Mouse (Mus musculus) kidney, postnatal 36 days (tissue): Measurements from ENCODE around the gene Hspa4l.

Experiments used
- DNase-seq, 2 experiments: peaks; one replicate each; pipeline ENCODE4 v3.0.0; 2021 to 2022; ENCODE audit warnings: mixed read lengths in 2 of 2

Hspa4l gene

GRCm38 (mm10) chr3:40744024-40744835 is at the start of gene Hspa4l:
Hspa4l (plus strand) TSS chr3:40744495.
- no peak for DNase-seq

- DNase-seq = no peak
Observed at GRCm38 (mm10) chr3:40695162-40695561, 49.1 kb upstream of the Hspa4l start.

DNA sequence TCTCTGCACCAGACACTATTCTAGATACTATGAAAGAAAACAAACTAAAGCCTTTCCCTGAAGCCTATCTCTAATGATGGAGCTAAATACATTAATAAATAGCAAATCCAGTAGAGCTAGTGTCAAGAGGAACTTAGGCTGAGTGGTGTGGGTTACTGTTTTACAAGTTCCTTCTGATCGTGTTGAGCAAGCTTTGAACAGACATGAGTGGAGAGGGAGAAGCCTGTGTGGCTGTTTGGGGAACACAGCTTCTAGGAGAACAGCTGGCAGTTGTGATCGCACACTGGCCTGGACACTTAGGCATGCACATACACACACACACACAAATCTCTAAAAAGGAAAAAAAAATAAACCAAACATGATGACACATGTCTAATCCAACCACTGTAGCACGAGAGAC is 45.5 kb upstream of the Hspa4l start:
- no peak for DNase-seq

- DNase-seq = peak; percentile 62 to 64
Observed at GRCm38 (mm10) chr3:40704816-40705430, 39.4 kb upstream of the Hspa4l start.

DNA sequence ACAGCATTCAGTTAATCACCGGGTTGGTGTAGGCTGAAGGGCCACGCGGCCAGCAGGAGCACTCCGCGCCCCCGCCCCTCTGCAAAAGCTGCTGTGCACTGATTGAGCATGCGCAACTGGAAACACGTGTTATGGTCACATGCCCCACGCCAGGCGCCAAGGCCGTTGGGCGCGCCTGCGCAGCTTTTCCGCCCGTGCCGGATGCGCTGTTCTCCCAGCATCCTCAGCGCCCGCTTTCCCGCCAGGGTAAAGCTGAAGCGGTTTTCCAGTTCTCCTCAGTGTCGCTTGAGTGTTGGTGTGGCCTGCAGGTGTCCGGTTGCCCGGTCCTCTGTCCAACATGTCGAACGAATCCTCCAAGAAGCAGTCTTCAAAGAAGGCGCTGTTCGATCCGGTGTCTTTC is 35.6 kb upstream of the Hspa4l start, which contains the start of gene Slc25a31:
Gene Slc25a31 (plus strand): TSS at position 201 of the 400 bp plus-strand sequence.
- no peak for DNase-seq

DNA sequence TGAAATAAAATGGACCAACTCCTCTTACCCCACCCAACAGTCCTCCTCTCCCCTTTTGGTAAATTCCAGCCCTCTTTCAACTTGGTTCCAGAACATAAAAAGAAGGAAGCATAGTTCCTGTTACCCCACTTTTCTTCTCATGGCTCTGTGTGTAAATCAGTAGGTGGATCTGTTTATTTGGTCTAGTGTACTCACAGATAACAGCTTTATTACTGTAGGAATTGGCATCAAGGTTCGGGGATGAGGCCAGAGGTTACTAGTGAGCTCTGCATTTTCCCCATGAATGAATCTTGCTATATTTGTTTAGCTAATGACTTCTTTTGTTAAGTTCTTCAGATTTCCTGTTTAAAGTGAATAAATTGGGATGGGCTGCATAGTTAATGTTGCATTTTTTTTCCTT is 28.2 kb upstream of the Hspa4l start:
- DNase-seq = no peak

- DNase-seq = no peak
Observed at GRCm38 (mm10) chr3:40719022-40719421, 25.3 kb upstream of the Hspa4l start.

DNA sequence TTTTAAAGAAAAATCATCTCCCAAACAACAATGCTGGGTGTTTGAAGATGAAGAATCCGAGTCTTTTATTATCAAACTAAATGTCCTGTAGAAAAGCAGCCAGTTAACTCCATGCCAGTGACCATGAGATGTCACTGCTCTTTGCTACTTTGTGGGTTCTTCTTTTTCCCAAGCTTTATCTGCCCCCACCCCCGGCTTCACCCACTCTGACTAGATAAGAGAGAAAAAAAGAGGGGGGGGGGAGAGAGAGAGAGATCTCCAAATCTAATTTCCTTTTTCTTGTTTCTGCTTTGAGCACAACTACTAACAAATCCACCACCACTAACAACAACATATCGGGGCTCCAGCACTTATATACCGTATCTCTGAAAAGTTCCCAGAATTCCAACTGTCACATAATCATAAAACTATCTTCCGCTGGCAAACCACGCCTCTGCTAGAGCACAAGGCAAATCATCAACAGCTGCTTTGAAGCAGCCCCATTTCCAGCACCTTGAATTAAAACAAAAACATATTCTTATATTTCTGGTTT is 5.8 kb upstream of the Hspa4l start:
- DNase-seq = no peak

- peak; percentile 93 to 96 for DNase-seq
Observed at GRCm38 (mm10) chr3:40744836-40745660, 753 bp downstream of the Hspa4l start.

DNA sequence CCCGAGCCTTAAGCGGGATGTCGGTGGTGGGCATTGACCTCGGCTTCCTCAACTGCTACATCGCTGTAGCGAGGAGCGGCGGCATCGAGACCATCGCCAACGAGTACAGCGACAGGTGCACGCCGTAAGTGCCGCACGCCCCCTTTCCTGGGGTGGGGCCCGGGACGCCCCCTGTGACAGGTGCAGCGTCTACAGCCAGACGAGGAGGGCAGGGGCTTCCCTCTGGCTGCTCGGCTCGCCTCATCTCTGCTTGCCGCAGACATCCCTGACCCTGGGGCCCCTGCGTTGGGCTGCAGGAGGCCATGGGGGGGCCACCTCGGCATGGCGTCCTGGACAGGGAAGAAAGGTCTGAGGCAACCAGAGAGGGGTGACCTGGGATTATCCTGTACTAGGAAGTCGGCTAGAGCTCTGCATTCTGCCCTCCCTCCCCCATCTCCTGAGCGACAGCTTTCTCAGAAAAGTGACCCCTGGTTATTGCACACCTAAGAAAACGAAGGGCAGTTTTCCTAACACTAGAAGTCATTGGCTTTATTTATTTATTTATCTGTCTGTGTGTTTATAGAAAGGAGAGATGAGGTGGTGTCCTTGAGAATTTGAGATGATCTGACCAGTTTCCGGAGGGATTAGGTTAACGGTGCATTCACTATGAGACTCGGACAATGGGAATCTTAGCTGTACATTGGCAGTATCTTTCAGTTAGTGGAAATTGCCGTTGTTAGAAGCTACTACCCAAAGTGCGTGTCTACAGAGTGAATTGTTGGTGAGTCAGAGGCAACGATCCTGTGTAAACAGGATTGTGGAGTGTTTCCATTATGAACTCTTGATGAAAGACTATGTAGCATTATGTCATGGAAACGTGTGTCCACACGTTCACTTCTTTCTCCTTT is 1.6 kb downstream of the Hspa4l start:
- peak in 1 of 2 experiments; percentile 13 for DNase-seq

- no peak for DNase-seq
Observed at GRCm38 (mm10) chr3:40760746-40761145, 16.5 kb downstream of the Hspa4l start.

DNA sequence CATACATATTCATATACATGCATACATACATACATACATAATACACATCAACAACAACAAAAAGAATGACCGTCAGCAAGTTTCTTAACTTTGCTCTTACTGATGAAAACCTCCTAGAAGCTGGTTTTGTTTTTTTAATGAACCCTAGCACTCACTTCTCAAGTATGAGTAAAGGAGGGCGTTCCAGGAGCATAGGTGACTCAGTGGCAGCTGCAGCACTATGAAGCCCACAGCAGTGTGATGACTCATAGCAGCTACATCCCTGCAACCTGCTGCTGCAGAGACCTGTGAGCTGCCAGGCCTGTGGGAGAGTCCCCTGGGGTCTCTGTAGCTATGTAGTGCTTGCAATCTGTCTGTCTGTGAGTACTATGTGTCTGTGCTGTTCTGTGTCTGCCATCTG is 17.0 kb downstream of the Hspa4l start:
- no peak for DNase-seq

DNA sequence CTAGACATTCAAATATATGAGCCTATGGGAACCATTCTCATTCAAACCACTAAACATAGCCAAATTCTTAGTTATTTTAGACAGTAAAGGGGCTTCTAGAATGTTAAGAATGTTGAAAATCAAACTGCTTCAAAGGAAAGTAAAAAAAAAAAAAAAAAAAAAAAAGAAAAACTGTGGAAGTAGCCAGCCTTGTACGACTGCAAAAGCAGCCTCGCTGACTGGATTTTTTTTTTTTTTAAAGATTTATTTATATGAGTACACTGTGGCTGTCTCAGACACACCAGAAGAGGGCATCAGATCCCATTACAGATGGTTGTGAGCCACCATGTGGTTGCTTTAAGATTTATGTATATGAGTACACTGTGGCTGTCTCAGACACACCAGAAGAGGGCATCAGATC is 49.5 kb downstream of the Hspa4l start:
- DNase-seq = no peak

- no peak for DNase-seq
Observed at GRCm38 (mm10) chr3:40798054-40798453, 53.8 kb downstream of the Hspa4l start.

DNA sequence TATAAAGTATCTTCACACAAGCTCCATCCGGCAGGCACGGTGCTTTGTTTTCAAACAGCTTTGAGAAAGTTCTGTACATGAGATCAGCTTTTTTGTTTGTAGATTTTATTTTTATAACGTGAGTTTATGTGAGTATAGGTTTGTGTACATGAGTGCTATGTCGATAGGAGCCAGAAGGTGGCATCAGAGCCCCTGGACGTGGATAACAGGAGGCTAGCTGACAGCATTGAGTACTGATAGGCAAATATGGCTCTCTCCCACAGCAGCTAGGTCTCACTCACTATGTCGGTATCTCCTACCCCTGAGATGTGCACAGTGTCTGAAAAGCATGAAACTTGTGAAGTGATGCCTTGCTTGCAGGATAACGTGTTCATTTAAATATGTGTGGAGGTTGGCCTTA is 54.2 kb downstream of the Hspa4l start:
- DNase-seq = peak; percentile 62 to 81

- peak; percentile 98 to 99 for DNase-seq
Observed at GRCm38 (mm10) chr3:40799530-40800372, 55.5 kb downstream of the Hspa4l start, which contains the start of gene Plk4. Plk4 (plus strand) TSS chr3:40800019.

DNA sequence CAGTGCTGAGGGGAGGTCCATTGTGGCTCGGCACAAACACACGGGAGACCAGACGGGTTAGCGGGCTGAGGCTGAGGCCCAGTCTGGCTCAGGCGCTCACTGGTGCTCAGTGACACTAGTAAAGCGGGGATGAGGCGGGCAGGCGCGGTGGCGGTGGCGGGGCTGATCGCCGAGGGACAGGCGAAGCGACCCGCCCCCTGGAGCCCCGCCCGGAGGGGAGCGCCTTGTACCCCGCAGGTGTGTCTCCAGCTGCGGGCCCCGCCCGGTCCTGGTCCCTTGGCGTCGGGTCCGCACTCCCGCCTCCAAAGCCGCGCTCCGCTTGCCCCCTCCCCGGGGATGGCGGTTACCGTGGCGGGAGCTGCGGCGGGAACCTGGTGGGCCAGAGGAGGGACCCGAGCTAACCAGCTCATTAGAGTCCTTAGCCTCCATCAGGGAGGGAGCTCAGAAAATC is 56.1 kb downstream of the Hspa4l start:
- DNase-seq = peak; percentile 21 to 68

DNA sequence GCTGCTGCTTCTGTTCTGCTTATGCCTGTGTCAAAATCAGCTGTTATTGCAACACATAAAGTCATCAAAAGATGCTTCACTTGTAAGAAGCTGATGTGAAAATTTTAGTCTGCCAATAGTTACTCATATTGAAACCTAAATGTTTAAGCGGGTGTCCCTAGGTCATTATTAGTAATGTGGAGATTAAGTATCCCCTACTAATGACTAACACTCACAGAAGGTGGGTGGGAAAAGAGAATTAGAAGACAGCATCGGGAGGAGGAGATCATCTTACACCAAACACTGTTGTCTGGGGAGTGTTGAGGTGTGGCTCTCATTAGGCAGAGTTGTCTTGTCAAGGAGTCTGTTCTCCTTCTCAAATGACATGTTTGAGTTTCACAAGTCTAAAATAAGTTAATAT is 62.6 kb downstream of the Hspa4l start:
- no peak for DNase-seq

GRCm38 (mm10) chr3:40808686-40809085 is 64.4 kb downstream of the Hspa4l start:
- no peak for DNase-seq

- DNase-seq = no peak
Observed at GRCm38 (mm10) chr3:40809894-40810293, 65.6 kb downstream of the Hspa4l start.

DNA sequence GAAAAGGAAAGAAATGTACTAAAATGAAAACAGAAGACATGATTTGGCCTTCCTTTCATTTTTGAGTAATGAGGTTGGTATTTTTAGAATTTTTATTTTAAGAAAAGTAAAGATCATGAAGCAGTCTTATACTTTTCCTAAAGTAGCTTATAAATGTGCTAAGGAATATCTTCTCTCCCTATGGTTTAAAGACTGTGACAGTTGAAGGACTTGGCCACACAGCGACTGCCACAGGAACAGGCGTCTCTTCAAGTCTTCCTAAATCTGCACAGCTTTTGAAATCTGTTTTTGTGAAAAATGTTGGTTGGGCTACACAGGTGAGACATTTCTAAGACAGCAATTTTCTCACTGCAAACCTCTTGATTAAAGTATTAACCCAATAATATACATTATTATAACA is 69.0 kb downstream of the Hspa4l start:
- no peak for DNase-seq
